Mouse (Mus musculus) intestine, postnatal 0 days (tissue): ENCODE measurements around the gene Pimreg. TPM values are rescaled to one million over a fixed set of nuclear protein-coding genes. Genes with fewer than 3 reads are reported as not detected.

Source experiments
- ATAC-seq: fragments of 200-750 bp; cut with Nextera tagmentation; 2 replicates; pipeline ENCODE4 v1.8.0; 2017; ENCODE audit warnings: mild to moderate bottlenecking, moderate TSS enrichment, moderate library complexity
- H3K27ac ChIP-seq: fragments of 300-500 bp; sonication (generic); 2 replicates; pipeline ENCODE4 v1.5.1; 2014; ENCODE audit warnings: mild to moderate bottlenecking, low read depth, low read length, moderate library complexity
- H3K27me3 ChIP-seq: fragments of 300-500 bp; sonication (generic); replicated peaks from 2 replicates; pipeline ENCODE4 v1.6.1; 2014; ENCODE audit warnings: low read length, mixed read lengths; ENCODE audit not compliant: control insufficient read depth, insufficient read depth
- H3K36me3 ChIP-seq: fragments of 300-500 bp; sonication (generic); 2 replicates; pipeline ENCODE4 v1.6.1; 2014; ENCODE audit warnings: mild to moderate bottlenecking, moderate library complexity; ENCODE audit not compliant: control insufficient read depth, insufficient read depth
- H3K4me1 ChIP-seq: fragments of 300-500 bp; sonication (generic); replicated peaks from 2 replicates; pipeline ENCODE4 v1.6.1; 2014; ENCODE audit warnings: antibody characterized with exemption, low read length, mixed read lengths; ENCODE audit not compliant: control insufficient read depth, insufficient read depth
- H3K4me2 ChIP-seq: fragments of 300-500 bp; sonication (generic); replicated peaks from 2 replicates; pipeline ENCODE4 v1.6.1; 2014; ENCODE audit warnings: low read depth, mild to moderate bottlenecking, moderate library complexity
- H3K4me3 ChIP-seq: fragments of 300-500 bp; sonication (generic); 2 replicates; pipeline ENCODE4 v1.5.1; 2014; ENCODE audit warnings: low read depth, low read length
- H3K9ac ChIP-seq: fragments of 300-500 bp; sonication (generic); 2 replicates; pipeline ENCODE4 v1.6.1; 2014; ENCODE audit warnings: mild to moderate bottlenecking, low read depth, low read length
- H3K9me3 ChIP-seq: fragments of 300-500 bp; sonication (generic); 2 replicates; pipeline ENCODE4 v1.6.1; 2016; ENCODE audit warnings: mixed run types; ENCODE audit not compliant: control insufficient read depth
- CTCF ChIP-seq: sonication (generic); IDR thresholded peaks from 2 replicates; pipeline ENCODE4 v1.5.1; 2016; ENCODE audit warnings: low read depth, mild to moderate bottlenecking, control low read depth, antibody characterized with exemption, moderate library complexity
- WGBS: fragments of 180-500 bp; shearing (Covaris S2); extraction: QIAGEN DNeasy Blood & Tissue Kit; methylation state at CpG from one replicate; pipeline ENCODE4 v1.1.7; 2014; 5-methylcytosine and 5-hydroxymethylcytosine counted together
- polyA plus RNA-seq: library from polyadenylated mRNA; unstranded; fragments of >200 nt; fragmentation: Nextera tagmentation; extraction: Ambion mirVana; gene quantifications from 2 replicates; pipeline ENCODE4 v1.2.1, GENCODE M21; 2015

Gene Pimreg
- polyA plus RNA-seq, 1 experiment from 2014 or later: 17.4 TPM

DNA sequence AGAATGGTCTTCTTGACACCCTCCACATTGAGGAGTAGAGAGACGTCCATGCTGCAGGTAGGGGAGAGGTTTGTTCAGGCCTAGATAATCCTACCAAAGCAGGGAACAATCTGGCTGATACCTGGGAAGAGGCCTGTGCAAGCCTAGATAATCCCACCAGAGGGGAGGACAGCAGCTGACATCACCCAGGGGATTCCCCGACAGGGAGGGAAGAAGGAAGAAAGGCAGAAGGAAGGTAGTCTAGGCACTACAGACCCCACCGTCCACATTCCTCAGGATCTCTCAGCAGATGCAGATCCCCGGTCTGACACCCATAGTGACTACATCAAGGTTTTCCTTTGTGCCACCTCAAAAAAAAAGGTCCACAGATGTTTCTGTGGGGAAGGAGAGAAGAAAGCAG is 4.4 kb upstream of the Pimreg start, which contains the start of gene Aipl1:
Gene Aipl1 (minus strand): TSS at position 101 of the 400 bp plus-strand sequence.
- 55% methylated on average over 4 of the region's 4 CpGs for WGBS
- H3K4me2 ChIP-seq: no peak within 1 kb of the TSS
- H3K9ac ChIP-seq: no peak within 1 kb of the TSS
- no peaks in the 10 kb centered on the region; the same call in 1 of the 2 replicates for H3K4me1 ChIP-seq
- no peaks in the 10 kb centered on the region for H3K9me3 ChIP-seq
- no peak within 1 kb of the TSS for H3K4me3 ChIP-seq
- TF ChIP-seq CTCF: no peak
- no peaks in the 10 kb centered on the region for H3K36me3 ChIP-seq
- no peak within 1 kb of the TSS for H3K27ac ChIP-seq
- no peak for ATAC-seq
- peaks cover 4% of the 10 kb centered on the region; the same call in 1 of the 2 replicates for H3K27me3 ChIP-seq

- no peaks in the 10 kb centered on the region for H3K9me3 ChIP-seq
- TF ChIP-seq CTCF: peak; percentile 87
- 2% methylated on average over 4 of the region's 4 CpGs for WGBS
- no peak overlapping the region for H3K4me3 ChIP-seq
- H3K4me2 ChIP-seq: no peak overlapping the region
- no peak for ATAC-seq
- H3K27ac ChIP-seq: no peak overlapping the region
- no peak overlapping the region for H3K9ac ChIP-seq
- peaks cover 4% of the 10 kb centered on the region; the same call in 1 of the 2 replicates for H3K27me3 ChIP-seq
- H3K36me3 ChIP-seq: no peaks in the 10 kb centered on the region
- H3K4me1 ChIP-seq: peaks cover 5% of the 10 kb centered on the region; the same call in 1 of the 2 replicates
Observed at GRCm38 (mm10) chr11:72037996-72038395, 3.8 kb upstream of the Pimreg start.

- Histone ChIP-seq H3K4me1 (peaks cover 9% of the 10 kb centered on the region; the same call in 1 of the 2 replicates), H3K27ac (no peak overlapping the region), H3K36me3 (no peaks in the 10 kb centered on the region), H3K27me3 (peaks cover 4% of the 10 kb centered on the region; the same call in 1 of the 2 replicates), H3K4me2 (no peak overlapping the region), H3K9ac (no peak overlapping the region), H3K9me3 (no peaks in the 10 kb centered on the region), H3K4me3 (no peak overlapping the region)
- no peak for ATAC-seq
- TF ChIP-seq CTCF: no peak
- 40% methylated on average over 16 of the region's 16 CpGs for WGBS
Observed at GRCm38 (mm10) chr11:72039599-72040386, 2.0 kb upstream of the Pimreg start.

DNA sequence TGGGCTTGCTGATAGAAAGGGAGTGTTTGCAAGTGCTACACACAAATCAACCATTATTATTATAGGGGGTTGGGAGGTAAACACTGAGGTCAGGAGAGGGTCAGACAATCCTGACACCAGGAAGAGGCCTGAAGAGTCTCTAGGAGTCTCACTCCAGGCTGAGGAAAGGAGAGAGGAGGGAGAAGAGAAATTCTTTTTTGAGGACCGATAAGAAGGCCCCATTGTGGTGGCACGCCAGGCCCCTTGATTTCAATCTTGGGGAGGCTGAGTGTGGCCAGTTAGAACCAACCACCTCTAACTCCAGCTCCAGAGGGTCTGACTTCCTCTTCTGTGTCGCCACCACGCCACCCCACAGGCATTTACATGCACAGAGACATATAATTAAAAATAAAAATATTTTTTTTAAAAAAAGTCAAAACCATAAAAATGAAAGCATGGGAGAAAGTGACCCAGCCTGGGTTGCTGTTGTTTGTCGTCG is 503 bp upstream of the Pimreg start:
- peak overlapping the region; percentile 61 for H3K4me3 ChIP-seq
- no peak overlapping the region for H3K27ac ChIP-seq
- 21% methylated on average over 6 of the region's 6 CpGs for WGBS
- no peak for TF ChIP-seq CTCF
- no peaks in the 10 kb centered on the region for H3K36me3 ChIP-seq
- H3K9ac ChIP-seq: peak overlapping the region; percentile 37; the same call in 1 of the 2 replicates
- H3K4me1 ChIP-seq: peaks cover 9% of the 10 kb centered on the region; the same call in 1 of the 2 replicates
- no peak for ATAC-seq
- peaks cover 4% of the 10 kb centered on the region; the same call in 1 of the 2 replicates for H3K27me3 ChIP-seq
- H3K9me3 ChIP-seq: no peaks in the 10 kb centered on the region
- H3K4me2 ChIP-seq: peak overlapping the region; percentile 91

DNA sequence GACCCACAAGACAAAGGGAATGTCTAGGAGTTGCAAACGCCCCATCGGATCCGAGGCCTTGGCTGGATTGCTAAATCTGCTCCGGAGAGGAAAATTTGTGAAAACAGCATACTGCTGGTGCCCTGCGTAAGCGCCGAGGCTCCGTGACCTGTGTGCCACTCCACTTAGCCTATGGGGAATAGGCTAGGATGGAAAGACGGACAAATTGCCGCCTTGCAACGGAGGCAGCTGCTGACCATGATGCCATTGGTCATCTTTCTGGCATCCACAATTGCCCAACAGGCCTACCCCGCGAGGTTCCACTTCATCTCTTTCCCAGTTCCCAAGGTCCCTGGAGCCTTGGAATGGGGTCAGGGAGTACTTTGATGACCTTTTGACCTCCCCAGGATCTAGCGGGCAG is 799 bp downstream of the Pimreg start:
- 1% methylated on average over 14 of the region's 14 CpGs for WGBS

GRCm38 (mm10) chr11:72044231-72044630 is 2.4 kb downstream of the Pimreg start:
- no peak for ATAC-seq
- H3K4me2 ChIP-seq: no peak overlapping the region
- 77% methylated on average over 3 of the region's 3 CpGs for WGBS
- no peak for TF ChIP-seq CTCF
- no peaks in the 10 kb centered on the region for H3K9me3 ChIP-seq
- H3K9ac ChIP-seq: no peak overlapping the region
- no peak overlapping the region for H3K27ac ChIP-seq
- no peak overlapping the region for H3K4me3 ChIP-seq
- H3K36me3 ChIP-seq: no peaks in the 10 kb centered on the region
- H3K4me1 ChIP-seq: peaks cover 9% of the 10 kb centered on the region; the same call in 1 of the 2 replicates
- 0 out of 2 replicates have a peak, but pooled peaks cover under 1% of the 10 kb centered on the region for H3K27me3 ChIP-seq

More for the DNA sequence above, 799 bp downstream of the Pimreg start:
- Histone ChIP-seq H3K9me3 (no peaks in the 10 kb centered on the region), H3K36me3 (no peaks in the 10 kb centered on the region), H3K4me2 (peak overlapping the region; percentile 91), H3K9ac (peak overlapping the region; percentile 22; the same call in 1 of the 2 replicates), H3K27me3 (peaks cover 4% of the 10 kb centered on the region; the same call in 1 of the 2 replicates), H3K27ac (no peak overlapping the region), H3K4me3 (peak overlapping the region; percentile 61), H3K4me1 (peaks cover 9% of the 10 kb centered on the region; the same call in 1 of the 2 replicates)
- ATAC-seq: 0 out of 2 replicates have a peak, but pooled peaks have one; percentile 12
- TF ChIP-seq CTCF: no peak
